Comparison of ENCODE assay signal across 14 mouse cellular contexts in the genomic region with DNA sequence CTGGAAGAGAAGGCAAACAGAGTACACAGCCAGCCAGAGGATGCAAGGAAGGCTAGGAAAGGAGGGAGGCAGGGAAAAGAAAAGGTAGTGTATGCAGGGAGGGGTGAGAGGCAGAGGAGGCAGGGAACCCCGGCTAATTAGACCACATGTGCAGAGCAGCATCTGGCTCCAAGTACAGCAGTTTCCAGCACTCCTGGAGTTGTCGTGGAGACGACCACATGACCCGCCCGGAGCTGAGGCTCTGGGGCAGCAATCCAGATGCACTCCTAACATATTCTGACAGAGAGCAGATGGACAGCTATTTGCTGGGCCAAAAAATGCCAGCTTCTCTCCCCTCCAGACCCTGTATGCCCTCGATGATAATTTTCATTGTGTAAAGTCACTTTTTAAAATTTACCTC.
DNase-seq lines count a peak whose midpoint lies in the region; ATAC-seq and TF ChIP-seq lines count a peak whose summit lies in the region.
"Had no signal": no experiment of that assay in that cellular context is flagged by ENCODE, and none has a peak within 500 bp of the region (broad histone marks: within the 10 kb centered on the region; RNA-seq: fewer than 3 reads in every experiment).

No protein-coding gene starts in this region.

- H3K27ac ChIP-seq in hindbrain, embryonic 14.5 days: 0 out of 2 replicates have a peak overlapping the region, but pooled peaks have one; percentile 43
- no peak overlapping the region for H3K27ac ChIP-seq in midbrain, embryonic 14.5 days (replicated peaks; ENCODE audit: low read depth, low read length)
- no peak overlapping the region for H3K27ac ChIP-seq in kidney, adult 2 months (ENCODE audit: insufficient read depth, low read depth, low read length)
- H3K27ac ChIP-seq: embryonic facial prominence, embryonic 12.5 days; stomach, embryonic 15.5 days had no signal

- peaks cover 7% of the 10 kb centered on the region; the same call in 1 of the 2 replicates for H3K4me1 ChIP-seq in hindbrain, embryonic 14.5 days (replicated peaks; ENCODE audit: control insufficient read depth, insufficient read depth, low read length)
- H3K4me1 ChIP-seq in midbrain, embryonic 14.5 days (ENCODE audit: control insufficient read depth, insufficient read depth, low read length): peaks cover 3% of the 10 kb centered on the region; the same call in 1 of the 2 replicates
- H3K4me1 ChIP-seq in kidney, adult 2 months (ENCODE audit: control insufficient read depth, insufficient read depth, low read length): no peaks in the 10 kb centered on the region
- H3K4me1 ChIP-seq: stomach, embryonic 15.5 days had no signal

- no peak for ATAC-seq in cerebellum, adult (ENCODE audit: insufficient number of reproducible peaks, low FRiP score, low TSS enrichment)
- ATAC-seq in hindbrain, embryonic 14.5 days (ENCODE audit: low FRiP score): peak; percentile 74
- ATAC-seq in midbrain, embryonic 14.5 days (ENCODE audit: low FRiP score, low TSS enrichment): peak; percentile 60; the same call in 1 of the 2 replicates
- no peak for ATAC-seq in erythroblast, adult 5-6 weeks (replicated peaks; ENCODE audit: low FRiP score, poor library complexity, severe bottlenecking)
- ATAC-seq: Patski had no signal

- DNase-seq in cerebellum, adult 11-12 months: peak; percentile 9
- peak; percentile 54 for DNase-seq in embryo, embryonic 10.5 days (ENCODE audit: low spot score)
- no peak for DNase-seq in hindbrain, embryonic 14.5 days (ENCODE audit: low spot score)
- DNase-seq in midbrain, embryonic 14.5 days: peak; percentile 47
- DNase-seq in urinary bladder, postnatal 36 days (ENCODE audit: low spot score in 2 of 2): no peak
- DNase-seq in kidney, adult 2 months: no peak
- DNase-seq: B cell, adult 2 months; heart, adult 18-20 months; lung, adult 2 months had no signal

- 27% methylated on average over 6 of the region's 6 CpGs for WGBS in hindbrain, embryonic 14.5 days
- 35% methylated on average over 6 of the region's 6 CpGs for WGBS in midbrain, embryonic 14.5 days
- 59% methylated on average over 6 of the region's 6 CpGs for WGBS in kidney, adult 2 months

- H3K9me3 ChIP-seq in hindbrain, embryonic 14.5 days (ENCODE audit: control insufficient read depth, low read length): no peaks in the 10 kb centered on the region
- H3K9me3 ChIP-seq in midbrain, embryonic 14.5 days (ENCODE audit: control insufficient read depth, low read length): no peaks in the 10 kb centered on the region
- H3K9me3 ChIP-seq: embryonic facial prominence, embryonic 12.5 days; stomach, embryonic 15.5 days had no signal

- TF ChIP-seq POLR2A in kidney, adult 2 months (IDR thresholded peaks at IDR 0.05; ENCODE audit: low read depth, low read length): no peak

- H3K4me3 ChIP-seq in hindbrain, embryonic 14.5 days (replicated peaks; ENCODE audit: low read length): no peak overlapping the region
- H3K4me3 ChIP-seq in midbrain, embryonic 14.5 days (replicated peaks; ENCODE audit: low read depth, low read length): no peak overlapping the region
- no peak overlapping the region for H3K4me3 ChIP-seq in kidney, adult 2 months (ENCODE audit: insufficient read depth, low read depth, low read length)
- H3K4me3 ChIP-seq: embryonic facial prominence, embryonic 12.5 days; stomach, embryonic 15.5 days had no signal

- no peaks in the 10 kb centered on the region for H3K27me3 ChIP-seq in hindbrain, embryonic 14.5 days (ENCODE audit: control insufficient read depth, insufficient read depth, low read length)
- H3K27me3 ChIP-seq in midbrain, embryonic 14.5 days (ENCODE audit: control insufficient read depth, insufficient read depth, low read length): no peaks in the 10 kb centered on the region
- no peaks in the 10 kb centered on the region for H3K27me3 ChIP-seq in kidney, adult 2 months (replicated peaks; ENCODE audit: control insufficient read depth, insufficient read depth, low read length)
- H3K27me3 ChIP-seq: embryonic facial prominence, embryonic 12.5 days; Patski; stomach, embryonic 15.5 days had no signal

- no peak overlapping the region for H3K9ac ChIP-seq in hindbrain, embryonic 14.5 days
- H3K9ac ChIP-seq in midbrain, embryonic 14.5 days (replicated peaks; ENCODE audit: low read length): no peak overlapping the region
- H3K9ac ChIP-seq: embryonic facial prominence, embryonic 12.5 days; stomach, embryonic 15.5 days had no signal

- no peak overlapping the region for H3K4me2 ChIP-seq in hindbrain, embryonic 14.5 days (replicated peaks)
- no peak overlapping the region for H3K4me2 ChIP-seq in midbrain, embryonic 14.5 days (ENCODE audit: low read length)
- H3K4me2 ChIP-seq: embryonic facial prominence, embryonic 12.5 days; stomach, embryonic 15.5 days had no signal

- H3K36me3 ChIP-seq in hindbrain, embryonic 14.5 days (replicated peaks; ENCODE audit: control insufficient read depth, insufficient read depth): no peaks in the 10 kb centered on the region
- H3K36me3 ChIP-seq in midbrain, embryonic 14.5 days (ENCODE audit: control insufficient read depth, insufficient read depth, low read length): no peaks in the 10 kb centered on the region
- H3K36me3 ChIP-seq in kidney, adult 2 months (ENCODE audit: control insufficient read depth, insufficient read depth, low read length): no peaks in the 10 kb centered on the region
- H3K36me3 ChIP-seq: embryonic facial prominence, embryonic 12.5 days; stomach, embryonic 15.5 days had no signal

- TF ChIP-seq CTCF in kidney, adult 2 months (conservative IDR thresholded peaks at IDR 0.05; ENCODE audit: insufficient read depth, insufficient read length, low read depth, low read length): no peak

Comparison
In these comparisons a context has a peak if more than half of its experiments do, and no peak if none do; other contexts are left out.
1. DNase-seq: peak in cerebellum, adult 11-12 months (single experiment), embryo, embryonic 10.5 days (single experiment) and midbrain, embryonic 14.5 days (single experiment); none in hindbrain, embryonic 14.5 days (single experiment), urinary bladder, postnatal 36 days (0 of 2) and kidney, adult 2 months (single experiment).
2. ATAC-seq: peak in hindbrain, embryonic 14.5 days (single experiment) and midbrain, embryonic 14.5 days (single experiment); none in cerebellum, adult (single experiment) and erythroblast, adult 5-6 weeks (single experiment).